Mouse (Mus musculus): ENCODE results near the gene Rpe. TPM values are rescaled to one million over a fixed set of nuclear protein-coding genes. Genes with fewer than 3 reads are reported as not detected.
"Not testable (repeated sequence)": the region's sequence is repeated elsewhere in the genome, so short reads cannot be mapped to it uniquely, and the experiment has no call there.

Rpe gene
- 10 to 100 TPM; 46.8 to 53.7 TPM for total RNA-seq (2021)
- long read RNA-seq, experiment 1, transcript Rpe-201 (6 exons, 2,692 nt), result major isoform, 19 of 46 reads
- long read RNA-seq, experiment 1, transcript Rpe-202 (7 exons, 2,713 nt), result minor isoform, 6 of 46 reads
- long read RNA-seq, experiment 1, partial matches to known transcripts, result 0 of 46 reads
- long read RNA-seq, experiment 1, other reads (novel, unspliced or antisense), result 19 of 46 reads
- long read RNA-seq, experiment 2, transcript Rpe-201 (6 exons, 2,692 nt), result major isoform, 46 of 62 reads
- long read RNA-seq, experiment 2, partial matches to known transcripts, result 3 of 62 reads
- long read RNA-seq, experiment 2, other reads (novel, unspliced or antisense), result 9 of 62 reads

DNA sequence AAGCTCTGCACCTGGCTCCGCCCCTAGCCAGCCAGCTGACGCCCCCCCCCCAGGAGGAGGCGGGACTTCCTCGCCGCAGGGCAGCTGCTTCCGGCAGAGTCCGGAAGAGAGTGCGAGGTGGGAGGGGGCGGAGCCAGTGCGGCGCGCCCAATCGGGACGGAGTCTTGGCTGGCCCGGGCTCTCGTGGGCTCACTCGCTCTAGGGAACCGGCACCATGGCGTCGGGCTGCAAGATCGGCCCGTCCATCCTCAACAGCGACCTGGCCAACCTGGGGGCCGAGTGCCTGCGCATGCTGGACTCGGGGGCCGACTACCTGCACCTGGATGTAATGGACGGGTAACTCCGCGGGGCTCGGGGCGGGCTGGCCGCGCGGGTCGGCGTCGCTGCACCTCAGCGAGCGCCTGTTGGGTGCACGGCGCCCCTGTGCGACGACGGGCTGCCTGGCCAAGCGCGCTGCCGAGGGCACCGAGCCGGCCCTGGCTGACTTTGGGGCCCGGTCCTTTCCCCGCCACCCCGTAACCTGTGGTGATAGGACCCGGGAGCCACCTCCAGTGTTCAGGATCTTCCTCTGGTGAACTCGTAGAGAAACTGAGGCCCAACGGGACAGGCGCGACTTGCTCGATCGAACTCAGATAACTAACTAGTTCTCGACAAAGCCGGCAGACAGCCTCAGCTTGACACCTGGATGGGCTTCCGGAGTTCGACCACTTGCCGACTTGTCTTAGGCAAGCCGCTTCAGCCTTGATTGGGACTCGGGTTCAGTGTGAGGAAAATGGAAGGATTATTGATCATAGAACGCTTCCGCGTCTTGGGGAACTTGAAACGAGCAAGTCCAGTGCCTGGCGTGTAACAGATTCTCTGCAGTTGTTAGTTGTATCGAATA lies at the start of gene Rpe:
Gene Rpe (plus strand): TSS at position 139 of the 883 bp plus-strand sequence.
- peak; percentile 85 to 87 for DNase-seq (ENCODE audit: low spot score in 2 of 2)

DNA sequence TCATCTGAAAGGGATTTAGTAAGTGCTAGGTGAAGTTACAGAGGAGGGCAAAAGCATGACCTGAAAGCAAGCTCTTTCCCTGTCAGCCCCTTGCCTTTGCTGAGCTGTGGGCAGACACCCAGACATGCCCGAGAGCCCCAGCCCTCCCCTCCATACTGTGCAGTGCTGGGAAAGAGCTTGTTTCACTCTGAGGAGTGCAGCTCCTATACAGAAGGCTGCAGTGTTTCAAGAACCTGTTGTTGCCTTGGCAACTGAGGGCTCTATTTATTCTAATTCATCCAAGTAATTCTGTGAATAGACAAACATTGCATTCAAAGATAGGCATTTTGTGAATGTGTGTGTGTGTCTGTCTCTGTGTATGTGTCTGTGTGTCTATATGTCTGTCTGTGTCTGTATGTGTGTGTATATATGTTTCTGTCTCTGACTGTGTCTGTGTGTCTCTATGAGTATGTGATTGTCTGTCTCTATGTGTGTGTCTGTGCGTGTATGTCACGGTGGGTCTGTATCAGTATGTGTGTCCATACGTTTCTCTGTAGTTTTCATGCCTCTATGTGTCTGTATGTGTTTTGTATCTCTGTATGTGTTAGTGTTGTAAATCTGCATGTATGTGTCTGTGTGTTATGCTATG lies 45.4 kb upstream of the Rpe start:
- DNase-seq (ENCODE audit: low spot score in 2 of 2), result no peak

DNA sequence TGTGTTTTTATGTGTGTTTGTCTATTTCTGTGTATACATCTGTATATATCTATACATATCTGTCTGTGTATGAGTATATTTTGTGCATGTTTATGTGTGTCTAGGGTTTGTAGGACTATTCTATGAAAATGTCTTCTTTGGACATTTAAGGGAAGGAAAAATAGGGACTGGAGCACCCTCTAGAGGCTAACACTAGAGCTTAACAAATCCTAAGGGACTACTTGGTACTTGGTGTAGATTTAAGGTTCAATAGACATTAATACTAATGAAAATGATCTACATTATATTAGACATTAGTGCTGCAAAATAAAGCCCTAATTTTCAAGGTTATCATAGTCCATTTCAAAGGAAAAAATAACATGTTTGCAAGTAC lies 44.9 kb upstream of the Rpe start:
- no peak for DNase-seq (ENCODE audit: low spot score in 2 of 2)

DNA sequence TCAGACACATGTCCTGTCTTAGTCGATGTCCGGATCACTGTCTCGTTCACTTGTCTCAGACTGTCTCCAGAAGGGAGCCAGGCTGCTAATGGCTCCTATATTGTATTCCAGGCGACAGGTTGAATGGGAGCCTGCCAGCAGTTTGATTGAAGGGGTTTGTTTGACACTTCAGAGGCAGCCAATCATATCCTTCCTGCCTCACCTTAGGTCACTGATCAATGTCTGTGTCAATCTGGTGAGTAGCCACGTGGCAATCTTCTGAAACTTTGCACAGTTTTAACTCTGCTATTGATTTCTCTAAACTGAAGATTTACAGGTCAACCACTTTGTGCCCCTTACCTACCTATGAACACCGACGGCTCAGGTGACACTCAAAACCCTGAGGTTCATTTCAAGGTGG lies 29.2 kb upstream of the Rpe start:
- DNase-seq (ENCODE audit: low spot score in 2 of 2), result no peak

DNA sequence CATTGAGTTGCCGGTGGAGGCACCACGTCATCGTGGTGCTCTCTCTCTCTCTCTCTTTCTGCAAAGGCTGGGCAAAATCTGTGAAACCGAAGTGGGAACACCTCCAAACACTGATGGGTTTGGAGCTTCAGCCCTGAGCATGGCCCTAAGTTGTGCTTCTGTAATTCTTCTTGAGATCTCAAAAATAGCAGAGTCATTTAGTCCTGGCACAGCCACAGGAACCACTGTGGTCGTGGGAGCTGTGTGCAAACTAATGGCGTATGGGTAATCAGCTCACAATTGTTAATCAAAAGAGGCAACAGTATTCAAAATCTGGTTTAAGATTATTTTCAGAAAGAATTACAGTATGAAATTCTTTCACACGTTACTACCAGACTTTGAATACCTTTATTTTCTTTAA lies 27.8 kb upstream of the Rpe start:
- DNase-seq (ENCODE audit: low spot score in 2 of 2), result no peak

DNA sequence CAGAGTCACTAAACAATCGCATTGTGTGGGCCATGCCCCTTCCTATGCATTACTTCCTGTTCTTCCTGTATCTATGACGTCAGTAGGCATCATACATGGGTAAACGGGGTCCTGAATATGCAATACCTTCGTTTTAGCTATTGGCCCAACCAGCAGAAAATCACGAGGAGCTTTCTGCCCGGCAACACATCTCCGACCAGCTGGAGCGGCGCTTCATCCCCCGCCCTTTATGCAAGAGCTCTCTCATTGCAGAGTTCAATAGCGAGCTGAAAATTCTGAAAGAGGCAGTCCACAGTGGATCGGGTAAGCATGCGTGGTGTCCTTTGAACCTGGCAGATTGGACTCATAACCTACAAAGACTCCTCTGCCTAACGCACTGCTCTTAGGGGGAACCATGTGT lies 22.7 kb upstream of the Rpe start:
- no peak for DNase-seq (ENCODE audit: low spot score in 2 of 2)

DNA sequence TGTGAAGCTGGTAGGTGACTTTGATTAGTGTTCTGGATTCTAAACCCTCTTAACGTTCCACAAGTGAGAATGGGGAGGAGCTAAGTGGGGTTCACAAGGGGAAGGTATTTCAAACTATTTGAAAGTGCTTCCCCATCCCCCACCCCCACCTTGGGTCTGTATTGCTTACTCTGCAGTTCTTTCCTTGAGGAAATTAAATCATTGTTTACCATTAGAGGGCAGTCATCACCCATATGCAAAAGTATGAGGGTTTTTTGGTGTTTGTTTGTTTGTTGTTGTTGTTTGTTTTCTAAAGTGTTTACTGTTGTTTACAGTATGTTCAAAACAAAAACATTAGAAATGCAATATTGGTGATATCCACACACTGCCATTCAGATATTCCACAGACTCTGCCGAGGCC lies 22.0 kb upstream of the Rpe start:
- no peak for DNase-seq (ENCODE audit: low spot score in 2 of 2)

DNA sequence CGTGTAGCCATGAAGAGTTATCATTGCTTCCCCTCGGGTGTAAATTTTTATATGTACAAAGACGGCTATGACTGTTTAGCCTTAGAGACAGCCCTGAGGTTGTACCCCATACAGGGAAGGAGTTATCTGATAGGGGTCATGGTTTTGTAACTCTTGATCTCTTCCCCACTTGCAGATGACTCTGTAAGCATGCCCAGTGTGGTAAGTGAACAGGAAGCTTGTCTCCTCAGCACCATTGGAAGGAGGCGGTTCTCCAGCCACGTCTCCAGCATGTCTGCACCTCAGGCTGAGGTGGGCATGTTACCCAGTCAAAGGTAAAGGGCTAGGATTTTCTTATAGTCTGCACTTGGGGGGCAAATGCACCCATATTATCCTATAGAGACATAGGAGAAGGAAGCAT lies 17.7 kb upstream of the Rpe start:
- DNase-seq (ENCODE audit: low spot score in 2 of 2), result no peak

DNA sequence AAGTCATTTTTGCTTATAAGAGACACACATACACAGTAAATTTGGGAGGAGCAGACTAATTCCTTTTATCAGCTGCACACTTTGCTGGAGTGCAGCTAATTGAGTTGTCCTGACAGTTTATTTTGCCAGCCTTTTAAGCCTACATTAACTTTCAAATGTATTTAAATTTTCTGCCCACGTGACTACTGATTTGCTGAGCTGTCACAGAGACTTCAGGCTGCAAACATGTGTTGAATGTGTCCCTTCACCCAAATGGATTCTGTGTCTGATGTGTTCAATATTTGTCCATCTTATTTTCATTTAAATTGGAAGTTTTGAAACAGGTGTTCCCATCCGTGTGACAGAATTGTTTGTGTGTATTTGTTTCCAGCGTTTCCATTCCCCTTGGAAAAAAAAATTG lies 8.9 kb upstream of the Rpe start:
- DNase-seq (ENCODE audit: low spot score in 2 of 2), result no peak

DNA sequence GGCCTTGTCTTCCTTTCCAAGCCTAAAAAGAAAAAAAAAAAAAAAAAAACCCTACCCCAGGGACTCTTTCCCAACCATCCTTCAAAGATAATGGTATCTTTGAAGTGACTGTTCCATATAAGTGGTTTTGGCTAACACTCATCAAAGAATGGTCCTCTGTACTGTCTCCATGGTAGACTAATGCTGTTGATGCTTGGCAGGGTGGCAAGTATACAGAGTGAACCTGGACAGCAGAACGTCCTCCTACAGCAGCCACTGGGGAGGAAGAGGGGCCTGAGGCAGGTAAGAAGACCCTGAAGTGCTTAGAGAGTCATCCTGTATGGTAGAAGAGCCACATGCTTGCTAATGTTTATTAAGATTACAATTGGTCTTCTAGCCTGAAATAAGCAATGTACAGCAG lies 8.3 kb upstream of the Rpe start:
- no peak for DNase-seq (ENCODE audit: low spot score in 2 of 2)

DNA sequence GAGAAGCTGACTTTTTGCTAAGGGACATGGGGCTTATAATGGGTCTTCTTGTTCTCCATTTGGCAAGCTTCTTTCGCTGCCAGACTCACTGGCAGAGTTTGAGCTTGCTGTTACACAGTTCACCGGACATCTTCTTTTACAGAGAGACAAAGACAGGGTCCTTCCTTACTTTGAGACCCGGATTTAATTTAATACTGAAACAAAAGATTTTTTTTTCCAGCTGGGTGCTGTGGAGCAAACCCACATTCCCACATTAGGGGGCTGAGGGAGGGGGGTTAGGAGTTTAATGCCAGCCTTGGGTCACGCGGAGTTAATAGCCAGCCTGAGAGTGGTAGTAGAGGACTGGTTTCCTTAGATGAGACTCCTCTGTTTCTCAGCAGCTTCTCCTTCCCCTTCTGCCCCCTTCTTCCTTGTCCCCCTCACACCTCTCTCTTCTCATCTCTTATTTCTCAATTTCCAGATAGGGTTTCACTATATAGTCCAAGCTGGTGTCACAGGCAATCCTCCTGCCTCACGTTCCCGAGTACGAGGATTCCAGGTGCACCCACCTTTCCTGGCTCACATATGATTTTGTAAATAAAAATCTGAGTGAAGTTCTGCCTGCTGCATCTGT lies 7.7 kb upstream of the Rpe start:
- DNase-seq (ENCODE audit: low spot score in 2 of 2), result no peak

DNA sequence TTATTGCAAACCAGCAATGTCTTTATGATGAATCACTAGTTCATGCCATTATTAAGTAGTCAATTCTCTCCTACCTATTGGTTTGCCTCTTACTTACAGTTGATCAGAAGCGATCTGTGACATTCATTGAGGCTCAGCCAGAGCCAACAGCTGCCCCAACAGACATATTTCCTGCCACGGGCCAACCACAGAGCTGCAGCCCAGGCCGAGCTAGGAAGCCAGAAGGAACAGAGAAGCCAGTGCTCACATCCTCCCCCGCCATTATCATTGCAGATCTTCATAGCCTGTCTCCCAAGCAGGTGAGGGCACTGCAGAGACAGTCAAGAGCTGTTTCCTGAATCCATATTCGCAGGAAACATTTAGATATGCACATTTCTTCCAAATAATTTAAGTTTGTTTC lies 6.4 kb upstream of the Rpe start:
- no peak for DNase-seq (ENCODE audit: low spot score in 2 of 2)

DNA sequence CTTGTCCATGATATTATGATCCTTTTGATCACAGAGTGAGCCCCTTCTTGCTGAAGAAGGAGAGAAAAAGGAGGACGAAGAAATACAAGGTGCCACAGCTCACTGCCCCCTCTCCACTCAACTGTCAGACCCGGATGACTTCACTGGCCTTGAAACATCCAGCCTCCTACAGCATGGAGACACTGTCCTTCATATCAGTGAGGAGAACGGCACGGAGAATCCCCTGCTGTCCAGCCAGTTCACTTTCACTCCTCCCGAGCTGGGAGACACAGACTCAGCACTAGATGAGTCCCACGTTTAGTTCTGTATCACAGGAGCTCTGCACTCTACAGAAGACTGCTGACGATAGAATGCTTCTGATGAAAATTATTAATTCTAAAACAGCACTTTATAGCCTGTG lies 5.3 kb upstream of the Rpe start:
- DNase-seq (ENCODE audit: low spot score in 2 of 2), result no peak

DNA sequence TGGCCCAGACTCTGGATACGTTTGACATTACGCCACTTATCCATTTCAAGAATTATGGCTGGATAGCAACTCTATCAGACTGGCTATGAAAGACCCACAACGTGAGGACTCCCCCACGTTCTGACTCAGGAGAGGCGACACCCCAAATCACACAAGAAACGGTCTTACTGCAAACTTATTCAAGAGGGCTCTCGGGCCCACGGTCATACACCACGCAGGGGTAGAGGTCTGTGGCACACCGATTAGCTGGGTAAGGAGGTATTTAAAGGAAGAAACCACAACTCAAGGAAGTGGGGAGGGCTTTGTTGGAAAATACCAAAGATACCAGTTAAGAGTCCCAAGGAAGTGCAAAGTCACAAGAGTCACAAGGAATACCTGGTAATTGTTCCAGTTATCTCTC lies 1.0 kb upstream of the Rpe start:
- not testable (repeated sequence) for DNase-seq (ENCODE audit: low spot score in 2 of 2)

DNA sequence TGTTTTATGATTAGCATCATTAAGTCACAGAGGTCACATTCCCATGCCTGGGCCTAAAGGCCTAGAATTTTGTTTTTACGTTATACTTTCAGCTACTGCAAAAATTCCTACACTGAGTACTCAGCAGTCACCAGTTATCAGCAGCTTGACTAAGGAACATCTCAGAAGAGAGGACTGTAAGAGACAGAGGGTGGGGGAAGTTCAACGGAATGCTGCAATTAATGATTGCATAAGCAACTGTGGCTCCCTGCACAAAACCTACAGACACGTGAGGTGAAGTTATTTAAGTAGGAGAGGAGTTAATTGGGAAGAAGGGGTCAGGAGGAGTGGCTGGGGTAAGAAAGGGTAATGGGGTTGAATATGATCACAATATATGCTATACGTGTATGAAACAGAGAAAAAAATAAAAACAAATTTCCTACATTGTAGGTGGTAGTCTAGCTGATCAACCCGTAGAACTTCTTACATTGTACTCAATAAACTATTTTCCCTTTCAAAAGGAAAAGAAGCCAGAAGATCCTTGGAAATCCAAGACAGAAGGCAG lies 410 bp upstream of the Rpe start:
- no peak for DNase-seq (ENCODE audit: low spot score in 2 of 2)

DNA sequence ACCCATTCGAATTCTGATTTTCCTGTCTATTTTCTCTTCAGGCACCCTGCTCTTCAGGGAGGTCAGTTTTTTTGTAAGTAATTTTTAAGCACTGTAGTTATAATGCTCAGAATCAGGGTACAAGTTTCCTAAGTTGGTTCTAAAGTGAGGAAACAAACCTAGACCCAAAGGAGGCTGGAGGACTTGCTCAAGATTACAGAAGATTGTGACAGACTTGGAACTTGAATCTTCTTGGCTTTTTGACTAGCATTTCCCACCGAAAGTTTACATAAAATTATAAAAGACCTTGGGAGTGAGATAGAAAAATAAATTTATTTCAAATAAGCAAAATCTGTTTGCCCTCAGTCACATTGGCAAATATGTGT lies 927 bp downstream of the Rpe start:
- DNase-seq (ENCODE audit: low spot score in 2 of 2), result no peak

DNA sequence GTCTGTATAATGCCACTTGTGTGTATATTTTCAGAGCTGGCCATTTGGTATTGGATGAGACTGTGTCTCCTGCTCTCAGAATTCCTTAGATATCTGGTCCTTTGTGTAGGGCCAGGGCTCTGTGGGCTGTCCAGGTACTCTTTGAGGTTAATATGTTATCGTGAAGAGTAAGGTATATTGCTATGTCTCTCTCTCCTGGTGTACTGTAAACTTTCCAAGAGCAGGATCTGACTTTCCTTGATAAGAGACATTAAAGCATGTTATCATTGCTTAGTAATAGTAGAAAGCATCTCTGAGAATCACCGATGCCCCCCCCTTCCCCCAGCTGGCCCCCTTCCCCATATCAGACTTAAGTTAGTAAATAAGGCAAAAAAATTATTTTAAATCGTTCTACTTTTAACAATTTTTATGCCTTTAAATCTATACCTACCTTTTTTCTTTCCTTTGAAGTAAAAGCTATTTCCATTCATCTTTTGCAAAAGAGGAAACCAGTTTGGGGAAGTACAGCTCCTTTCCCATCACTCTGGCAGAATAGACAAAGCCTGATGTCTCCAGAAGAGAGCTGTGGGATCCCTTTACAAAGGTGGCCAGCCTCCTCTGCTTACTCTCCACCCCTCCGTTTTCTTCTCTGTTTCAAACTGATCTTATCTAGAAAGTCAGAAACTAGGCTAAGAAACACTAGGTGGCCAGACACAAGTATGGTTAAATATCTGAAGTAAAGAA lies 2.2 kb downstream of the Rpe start:
- DNase-seq (ENCODE audit: low spot score in 2 of 2), result no peak

DNA sequence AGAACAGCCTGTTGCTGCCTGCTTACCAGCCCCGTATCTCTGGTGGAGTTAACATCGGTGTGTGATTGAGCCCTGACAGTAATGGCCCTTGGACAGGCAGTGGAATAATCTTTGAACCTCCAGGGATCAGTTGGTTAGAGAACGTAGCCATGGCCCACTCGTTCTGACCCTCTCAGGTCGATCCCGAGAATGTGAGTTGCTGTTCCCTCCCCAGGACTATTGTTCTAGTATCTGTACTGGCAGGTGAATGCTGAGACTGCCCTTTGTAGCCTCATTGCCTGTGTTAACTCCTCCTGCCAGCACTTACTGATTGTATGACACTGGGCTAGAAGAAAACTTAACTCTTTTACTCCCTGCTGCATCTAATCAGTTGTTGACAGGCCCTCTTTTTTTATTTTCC lies 3.9 kb downstream of the Rpe start:
- DNase-seq (ENCODE audit: low spot score in 2 of 2), result no peak

DNA sequence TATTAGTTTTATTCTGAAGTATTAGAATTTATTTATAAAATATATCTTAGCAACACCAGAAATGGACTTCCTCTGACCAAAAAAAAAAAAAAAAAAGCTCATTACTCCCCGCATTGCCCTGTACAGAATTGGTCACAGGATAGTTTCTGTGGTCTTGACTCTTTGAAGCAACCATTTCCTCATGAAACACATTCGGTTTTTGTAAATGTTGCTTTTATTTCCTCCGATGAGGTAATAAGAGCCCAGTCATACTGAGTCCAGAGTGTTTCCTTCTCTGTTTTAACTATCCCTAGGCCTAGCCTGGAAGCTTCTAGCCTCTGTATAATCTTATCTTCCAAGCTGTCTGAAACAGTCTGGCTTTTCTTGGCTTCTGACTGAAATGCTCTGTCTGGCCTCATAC lies 12.2 kb downstream of the Rpe start:
- DNase-seq (ENCODE audit: low spot score in 2 of 2), result no peak

DNA sequence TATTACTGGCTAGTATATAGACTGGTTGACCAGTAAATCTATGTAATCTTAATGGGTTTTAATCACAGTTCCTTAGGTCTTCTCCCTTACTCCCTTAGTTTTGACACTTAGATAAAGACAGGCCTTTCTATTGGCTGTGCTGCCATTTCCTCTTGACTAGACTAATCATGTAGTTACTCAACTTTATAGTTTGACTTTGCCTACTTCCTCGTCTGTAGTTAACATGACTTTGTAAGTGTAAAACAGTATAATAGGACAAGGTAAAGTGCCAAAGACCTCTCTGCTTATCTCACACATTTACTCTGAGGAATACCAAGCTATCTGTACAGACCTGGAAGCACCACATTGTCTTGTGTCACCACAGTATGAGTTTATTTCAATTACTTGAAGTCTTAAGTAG lies 29.9 kb downstream of the Rpe start:
- DNase-seq (ENCODE audit: low spot score in 2 of 2), result no peak

DNA sequence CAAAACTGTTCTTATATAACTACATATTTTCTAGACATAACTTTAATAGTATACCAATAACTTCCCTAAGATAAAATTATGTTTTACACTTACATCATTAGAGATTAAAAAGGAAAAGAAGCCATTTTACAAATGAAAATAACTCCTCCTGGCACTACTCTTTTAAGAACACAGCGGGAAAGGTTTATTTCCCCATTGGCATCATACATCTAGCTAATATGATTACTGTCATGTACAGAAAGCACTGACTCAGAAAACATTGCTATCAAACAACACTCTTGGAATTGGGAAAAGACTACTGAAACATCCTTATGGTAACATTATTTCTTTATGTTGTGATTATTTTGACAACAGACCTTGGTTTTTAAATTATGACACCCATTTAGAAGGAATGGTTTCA lies 68.1 kb downstream of the Rpe start:
- DNase-seq (ENCODE audit: low spot score in 2 of 2), result no peak

Data from adrenal gland, postnatal 4 days (tissue).